In genomic region chr8:50316641-50317040, GRCm38 (mm10) we compare ENCODE assay signal across 27 mouse cellular contexts.
DNase-seq lines count a peak whose midpoint lies in the region; ATAC-seq and TF ChIP-seq lines count a peak whose summit lies in the region.
"Had no signal": no experiment of that assay in that cellular context is flagged by ENCODE, and none has a peak within 500 bp of the region (broad histone marks: within the 10 kb centered on the region; RNA-seq: fewer than 3 reads in every experiment).

No protein-coding gene starts in this region.

- TF ChIP-seq CTCF in intestine, postnatal 0 days (IDR thresholded peaks at IDR 0.05; ENCODE audit: low read depth): peak; percentile 23; the same call in 1 of the 2 replicates
- TF ChIP-seq CTCF in midbrain, postnatal 0 days (IDR thresholded peaks at IDR 0.05): peak; percentile 66

- H3K4me3 ChIP-seq in forebrain, embryonic 14.5 days (ENCODE audit: low read depth, low read length): no peak overlapping the region
- H3K4me3 ChIP-seq in forebrain, embryonic 12.5 days (replicated peaks): no peak overlapping the region
- H3K4me3 ChIP-seq in intestine, postnatal 0 days (ENCODE audit: low read depth, low read length): no peak overlapping the region
- H3K4me3 ChIP-seq in intestine, embryonic 15.5 days (replicated peaks): no peak overlapping the region
- no peak overlapping the region for H3K4me3 ChIP-seq in midbrain, postnatal 0 days (ENCODE audit: low read depth, low read length)
- H3K4me3 ChIP-seq in midbrain, embryonic 13.5 days (replicated peaks): no peak overlapping the region
- H3K4me3 ChIP-seq: embryonic facial prominence, embryonic 10.5 days; embryonic facial prominence, embryonic 15.5 days; heart, embryonic 10.5 days; heart, embryonic 15.5 days; hindbrain, embryonic 13.5 days; limb, embryonic 13.5 days; lung, embryonic 15.5 days; midbrain, embryonic 10.5 days had no signal

- no peak overlapping the region for H3K4me2 ChIP-seq in forebrain, embryonic 14.5 days (ENCODE audit: low read length)
- H3K4me2 ChIP-seq in forebrain, embryonic 12.5 days: no peak overlapping the region
- H3K4me2 ChIP-seq in intestine, postnatal 0 days (replicated peaks; ENCODE audit: low read depth): no peak overlapping the region
- no peak overlapping the region for H3K4me2 ChIP-seq in intestine, embryonic 15.5 days (replicated peaks)
- no peak overlapping the region for H3K4me2 ChIP-seq in midbrain, postnatal 0 days (ENCODE audit: low read depth, low read length, poor library complexity, severe bottlenecking)
- no peak overlapping the region for H3K4me2 ChIP-seq in midbrain, embryonic 13.5 days (replicated peaks)
- H3K4me2 ChIP-seq: embryonic facial prominence, embryonic 15.5 days; heart, embryonic 15.5 days; hindbrain, embryonic 13.5 days; limb, embryonic 13.5 days; liver, embryonic 11.5 days; lung, embryonic 15.5 days had no signal

- H3K9ac ChIP-seq in forebrain, embryonic 14.5 days (ENCODE audit: low read length): no peak overlapping the region
- no peak overlapping the region for H3K9ac ChIP-seq in forebrain, embryonic 12.5 days
- H3K9ac ChIP-seq in intestine, postnatal 0 days (ENCODE audit: low read depth, low read length): no peak overlapping the region
- no peak overlapping the region for H3K9ac ChIP-seq in intestine, embryonic 15.5 days
- H3K9ac ChIP-seq in midbrain, postnatal 0 days (replicated peaks; ENCODE audit: low read length, poor library complexity, severe bottlenecking): no peak overlapping the region
- no peak overlapping the region for H3K9ac ChIP-seq in midbrain, embryonic 13.5 days (replicated peaks)
- H3K9ac ChIP-seq: embryonic facial prominence, embryonic 15.5 days; heart, embryonic 15.5 days; hindbrain, embryonic 13.5 days; limb, embryonic 13.5 days; lung, embryonic 15.5 days had no signal

- H3K4me1 ChIP-seq in forebrain, embryonic 14.5 days (ENCODE audit: control insufficient read depth, insufficient read depth, low read length): no peaks in the 10 kb centered on the region
- peaks cover 3% of the 10 kb centered on the region; the same call in 1 of the 2 replicates for H3K4me1 ChIP-seq in forebrain, embryonic 12.5 days
- no peaks in the 10 kb centered on the region for H3K4me1 ChIP-seq in intestine, postnatal 0 days (replicated peaks; ENCODE audit: control insufficient read depth, insufficient read depth, low read length)
- H3K4me1 ChIP-seq in intestine, embryonic 15.5 days (replicated peaks): no peaks in the 10 kb centered on the region
- no peaks in the 10 kb centered on the region for H3K4me1 ChIP-seq in midbrain, postnatal 0 days (ENCODE audit: insufficient read depth, low read length)
- peaks cover 5% of the 10 kb centered on the region for H3K4me1 ChIP-seq in midbrain, embryonic 13.5 days (replicated peaks)
- H3K4me1 ChIP-seq: embryonic facial prominence, embryonic 10.5 days; embryonic facial prominence, embryonic 15.5 days; heart, embryonic 10.5 days; heart, embryonic 15.5 days; hindbrain, embryonic 13.5 days; limb, embryonic 13.5 days; lung, embryonic 15.5 days had no signal

- no peaks in the 10 kb centered on the region for H3K9me3 ChIP-seq in forebrain, embryonic 14.5 days (replicated peaks; ENCODE audit: control insufficient read depth, low read length)
- H3K9me3 ChIP-seq in forebrain, embryonic 12.5 days: no peaks in the 10 kb centered on the region
- no peaks in the 10 kb centered on the region for H3K9me3 ChIP-seq in intestine, postnatal 0 days (ENCODE audit: control insufficient read depth)
- H3K9me3 ChIP-seq in intestine, embryonic 15.5 days: no peaks in the 10 kb centered on the region
- no peaks in the 10 kb centered on the region for H3K9me3 ChIP-seq in midbrain, postnatal 0 days (ENCODE audit: low read length)
- H3K9me3 ChIP-seq in midbrain, embryonic 13.5 days: no peaks in the 10 kb centered on the region
- H3K9me3 ChIP-seq: embryonic facial prominence, embryonic 10.5 days; embryonic facial prominence, embryonic 15.5 days; heart, embryonic 10.5 days; heart, embryonic 15.5 days; hindbrain, embryonic 13.5 days; limb, embryonic 13.5 days; lung, embryonic 15.5 days; midbrain, embryonic 10.5 days had no signal

- peak; percentile 61 for DNase-seq in forebrain, embryonic 14.5 days (ENCODE audit: low spot score)
- DNase-seq in midbrain, postnatal 0 days (ENCODE audit: low spot score): peak; percentile 59
- peak; percentile 15 for DNase-seq in telencephalon, adult 2 months (ENCODE audit: low read depth, low spot score)
- no peak for DNase-seq in thymus, postnatal 0 days (ENCODE audit: low spot score)
- DNase-seq: adrenal gland, postnatal 14 days; cerebellum, adult 2 months; cerebellum, postnatal 14 days; gastrocnemius, postnatal 25 days; heart, adult 11 months; kidney, adult 2 months; kidney, postnatal 10 days; right cerebral cortex, postnatal 25 days had no signal

- H3K27me3 ChIP-seq in forebrain, embryonic 14.5 days (replicated peaks; ENCODE audit: control insufficient read depth, insufficient read depth, low read length): no peaks in the 10 kb centered on the region
- no peaks in the 10 kb centered on the region for H3K27me3 ChIP-seq in forebrain, embryonic 12.5 days
- no peaks in the 10 kb centered on the region for H3K27me3 ChIP-seq in intestine, postnatal 0 days (replicated peaks; ENCODE audit: control insufficient read depth, insufficient read depth, low read length)
- no peaks in the 10 kb centered on the region for H3K27me3 ChIP-seq in intestine, embryonic 15.5 days (replicated peaks)
- no peaks in the 10 kb centered on the region for H3K27me3 ChIP-seq in midbrain, postnatal 0 days (ENCODE audit: insufficient read depth, low read length)
- H3K27me3 ChIP-seq in midbrain, embryonic 13.5 days: no peaks in the 10 kb centered on the region
- H3K27me3 ChIP-seq: embryonic facial prominence, embryonic 15.5 days; heart, embryonic 15.5 days; hindbrain, embryonic 13.5 days; limb, embryonic 13.5 days; lung, embryonic 15.5 days had no signal

- H3K36me3 ChIP-seq in forebrain, embryonic 14.5 days (ENCODE audit: control insufficient read depth, insufficient read depth, low read length): no peaks in the 10 kb centered on the region
- no peaks in the 10 kb centered on the region for H3K36me3 ChIP-seq in forebrain, embryonic 12.5 days (replicated peaks)
- H3K36me3 ChIP-seq in intestine, postnatal 0 days (ENCODE audit: control insufficient read depth, insufficient read depth): no peaks in the 10 kb centered on the region
- no peaks in the 10 kb centered on the region for H3K36me3 ChIP-seq in intestine, embryonic 15.5 days
- no peaks in the 10 kb centered on the region for H3K36me3 ChIP-seq in midbrain, postnatal 0 days (ENCODE audit: insufficient read depth, low read length)
- H3K36me3 ChIP-seq in midbrain, embryonic 13.5 days: no peaks in the 10 kb centered on the region
- H3K36me3 ChIP-seq: embryonic facial prominence, embryonic 10.5 days; embryonic facial prominence, embryonic 15.5 days; heart, embryonic 10.5 days; heart, embryonic 15.5 days; hindbrain, embryonic 13.5 days; limb, embryonic 13.5 days; lung, embryonic 15.5 days; midbrain, embryonic 10.5 days had no signal

- H3K27ac ChIP-seq in forebrain, embryonic 14.5 days (ENCODE audit: low read depth, low read length): no peak overlapping the region
- H3K27ac ChIP-seq in forebrain, embryonic 12.5 days: no peak overlapping the region
- H3K27ac ChIP-seq in intestine, postnatal 0 days (ENCODE audit: low read depth, low read length): no peak overlapping the region
- H3K27ac ChIP-seq in intestine, embryonic 15.5 days: no peak overlapping the region
- no peak overlapping the region for H3K27ac ChIP-seq in midbrain, postnatal 0 days (ENCODE audit: low read depth, low read length)
- no peak overlapping the region for H3K27ac ChIP-seq in midbrain, embryonic 13.5 days
- H3K27ac ChIP-seq: embryonic facial prominence, embryonic 10.5 days; embryonic facial prominence, embryonic 15.5 days; heart, embryonic 10.5 days; heart, embryonic 15.5 days; hindbrain, embryonic 13.5 days; limb, embryonic 13.5 days; lung, embryonic 15.5 days; midbrain, embryonic 10.5 days had no signal

- WGBS in forebrain, embryonic 14.5 days: 37% methylated on average over 1 of the region's 1 CpGs
- 53% methylated on average over 1 of the region's 1 CpGs for WGBS in forebrain, embryonic 12.5 days
- WGBS in intestine, postnatal 0 days: 39% methylated on average over 1 of the region's 1 CpGs
- WGBS in intestine, embryonic 15.5 days: 47% methylated on average over 1 of the region's 1 CpGs
- WGBS in midbrain, postnatal 0 days: 38% methylated on average over 1 of the region's 1 CpGs
- 54% methylated on average over 1 of the region's 1 CpGs for WGBS in midbrain, embryonic 13.5 days

- ATAC-seq in forebrain, embryonic 14.5 days: no peak
- no peak for ATAC-seq in forebrain, embryonic 12.5 days (ENCODE audit: low FRiP score)
- ATAC-seq in intestine, postnatal 0 days: no peak
- ATAC-seq in intestine, embryonic 15.5 days: no peak
- ATAC-seq in midbrain, postnatal 0 days (ENCODE audit: low FRiP score): no peak
- no peak for ATAC-seq in midbrain, embryonic 13.5 days
- ATAC-seq: CD4-positive, CD25-positive, alpha-beta regulatory T cell, adult 4 months; inflammation-experienced regulatory T-cells, adult 6 months had no signal
